In genomic region chr17:23829064-23829619, GRCm38 (mm10) we compare ENCODE assay signal across 8 mouse cellular contexts. TPM values are rescaled to one million over a fixed set of nuclear protein-coding genes. Genes with fewer than 3 reads are reported as not detected.
A peak's percentile ranks its signal among the peaks of the same experiment; 100 is the strongest.
DNase-seq lines count a peak whose midpoint lies in the region; ATAC-seq and TF ChIP-seq lines count a peak whose summit lies in the region.

Gene Elob (minus strand): TSS chr17:23829136.

- peak within 1 kb of the TSS; percentile 71 for H3K9ac ChIP-seq in heart, embryonic 11.5 days (ENCODE audit: low read depth, low read length)
- H3K9ac ChIP-seq in kidney, embryonic 16.5 days (replicated peaks; ENCODE audit: low read length), result peak within 1 kb of the TSS; percentile 87
- H3K9ac ChIP-seq in liver, adult 2 months (ENCODE audit: low read depth, low read length), result peak within 1 kb of the TSS; percentile 67

- peak within 1 kb of the TSS; percentile 84 for H3K4me2 ChIP-seq in heart, embryonic 11.5 days
- peak within 1 kb of the TSS; percentile 86 for H3K4me2 ChIP-seq in kidney, embryonic 16.5 days (replicated peaks; ENCODE audit: low read depth, low read length)
- H3K4me2 ChIP-seq in myocyte (ENCODE audit: low read depth), result peak within 1 kb of the TSS; percentile 87

- peak; percentile 78 for TF ChIP-seq CTCF in liver, adult 2 months (IDR thresholded peaks at IDR 0.05; ENCODE audit: low read depth, low read length)

- H3K27ac ChIP-seq in heart, embryonic 11.5 days (ENCODE audit: low read depth, low read length), result peak within 1 kb of the TSS; percentile 78
- H3K27ac ChIP-seq in kidney, embryonic 16.5 days (ENCODE audit: low read length), result peak within 1 kb of the TSS; percentile 97
- peak within 1 kb of the TSS; percentile 73 for H3K27ac ChIP-seq in liver, adult 2 months (replicated peaks; ENCODE audit: insufficient read depth, low read depth, low read length)

- ATAC-seq in heart, embryonic 11.5 days (replicated peaks; ENCODE audit: insufficient number of reproducible peaks, low FRiP score, low TSS enrichment), result peak; percentile 91
- peak; percentile 93 for ATAC-seq in kidney, embryonic 16.5 days (ENCODE audit: low FRiP score, low TSS enrichment)

- no peak for TF ChIP-seq POLR2A in liver, adult 2 months (IDR thresholded peaks at IDR 0.05; ENCODE audit: extremely low read depth, insufficient read depth, low read length)
- TF ChIP-seq POLR2A in myocyte (IDR thresholded peaks at IDR 0.05; ENCODE audit: insufficient read length, low read depth), result peak; percentile 51

- H3K79me2 ChIP-seq in liver, adult 2 months (ENCODE audit: control insufficient read depth, insufficient read depth, low read length), result peaks cover 3% of the 10 kb centered on the region; the same call in 1 of the 2 replicates
- H3K79me2 ChIP-seq in myocyte (ENCODE audit: control insufficient read depth, insufficient read depth), result peaks cover 28% of the 10 kb centered on the region

- peaks cover 22% of the 10 kb centered on the region for H3K4me1 ChIP-seq in erythroblast, embryonic 14.5 days (ENCODE audit: control insufficient read depth)
- H3K4me1 ChIP-seq in heart, embryonic 11.5 days (ENCODE audit: control insufficient read depth, insufficient read depth, low read length), result peaks cover 6% of the 10 kb centered on the region
- peaks cover 11% of the 10 kb centered on the region for H3K4me1 ChIP-seq in kidney, embryonic 16.5 days (ENCODE audit: insufficient read depth, low read length)
- peaks cover 8% of the 10 kb centered on the region; the same call in 1 of the 2 replicates for H3K4me1 ChIP-seq in liver, adult 2 months (ENCODE audit: control insufficient read depth, insufficient read depth, low read length)

- H3ac ChIP-seq in myocyte (ENCODE audit: control insufficient read depth, insufficient read length), result peak within 1 kb of the TSS; percentile 72

- 2% methylated on average over 24 of the region's 42 CpGs for WGBS in heart, embryonic 11.5 days (ENCODE audit: insufficient replicate concordance)
- under 1% methylated on average over 38 of the region's 42 CpGs for WGBS in kidney, embryonic 16.5 days
- WGBS in liver, adult 2 months, result under 1% methylated on average over 18 of the region's 42 CpGs

- peaks cover 35% of the 10 kb centered on the region for H3K27me3 ChIP-seq in erythroblast, embryonic 14.5 days (ENCODE audit: control insufficient read depth)
- H3K27me3 ChIP-seq in heart, embryonic 11.5 days (ENCODE audit: control insufficient read depth, insufficient read depth, low read length), result peaks cover 13% of the 10 kb centered on the region
- 0 out of 2 replicates have a peak, but pooled peaks cover 4% of the 10 kb centered on the region for H3K27me3 ChIP-seq in kidney, embryonic 16.5 days (ENCODE audit: insufficient read depth, low read length)
- H3K27me3 ChIP-seq in liver, adult 2 months (ENCODE audit: control insufficient read depth, insufficient read depth, low read length), result no peaks in the 10 kb centered on the region
- H3K27me3 ChIP-seq in myocyte (ENCODE audit: control insufficient read depth, insufficient read depth, insufficient read length), result no peaks in the 10 kb centered on the region
- H3K27me3 ChIP-seq in splenic B cell, adult 2 months (ENCODE audit: control insufficient read depth, insufficient read depth, low read length, poor library complexity, severe bottlenecking), result no peaks in the 10 kb centered on the region

- H3K9me3 ChIP-seq in erythroblast, embryonic 14.5 days (ENCODE audit: control insufficient read depth, low read length), result peaks cover 10% of the 10 kb centered on the region
- H3K9me3 ChIP-seq in heart, embryonic 11.5 days (replicated peaks; ENCODE audit: control insufficient read depth, low read length), result 0 out of 2 replicates have a peak, but pooled peaks cover 2% of the 10 kb centered on the region
- no peaks in the 10 kb centered on the region for H3K9me3 ChIP-seq in kidney, embryonic 16.5 days (ENCODE audit: low read length)

- DNase-seq in B cell, adult 2 months, result peak; percentile 84 to 86
- peak; percentile 96 for DNase-seq in brain, adult 2 months (ENCODE audit: low read depth, low spot score)
- DNase-seq in liver, adult 2 months (ENCODE audit: extremely low read depth, low read depth, low spot score), result peak; percentile 69
- DNase-seq in splenic B cell, adult 2 months (ENCODE audit: low read depth, low spot score), result peak; percentile 93

- peak within 1 kb of the TSS; percentile 86 for H3K4me3 ChIP-seq in erythroblast, embryonic 14.5 days (replicated peaks)
- peak within 1 kb of the TSS; percentile 51 for H3K4me3 ChIP-seq in heart, embryonic 11.5 days (ENCODE audit: low read depth, low read length)
- H3K4me3 ChIP-seq in kidney, embryonic 16.5 days (ENCODE audit: low read length), result peak within 1 kb of the TSS; percentile 90
- H3K4me3 ChIP-seq in liver, adult 2 months (ENCODE audit: insufficient read depth, low read depth, low read length), result peak within 1 kb of the TSS; percentile 71
- H3K4me3 ChIP-seq in myocyte, result peak within 1 kb of the TSS; percentile 77

- H3K36me3 ChIP-seq in erythroblast, embryonic 14.5 days (ENCODE audit: control insufficient read depth), result peaks cover 35% of the 10 kb centered on the region
- H3K36me3 ChIP-seq in heart, embryonic 11.5 days (ENCODE audit: control insufficient read depth, insufficient read depth, low read length), result peaks cover 17% of the 10 kb centered on the region
- peaks cover 31% of the 10 kb centered on the region for H3K36me3 ChIP-seq in kidney, embryonic 16.5 days (ENCODE audit: insufficient read depth, low read length)
- H3K36me3 ChIP-seq in liver, adult 2 months (ENCODE audit: control insufficient read depth, insufficient read depth, low read length), result peaks cover 22% of the 10 kb centered on the region
- H3K36me3 ChIP-seq in myocyte (ENCODE audit: control insufficient read depth, insufficient read depth), result peaks cover 23% of the 10 kb centered on the region
- peaks cover 6% of the 10 kb centered on the region; the same call in 1 of the 2 replicates for H3K36me3 ChIP-seq in splenic B cell, adult 2 months (ENCODE audit: control insufficient read depth, insufficient read depth, low read length, poor library complexity, severe bottlenecking)

TF ChIP-seq in myocyte, 11 proteins besides CTCF, POLR2A, EP300 and RAD21:
- no peak for TF ChIP-seq SRF (IDR thresholded peaks at IDR 0.05; ENCODE audit: control insufficient read depth, insufficient read length, low read depth)
TF ChIP-seq in myocyte: peak in this region for 0.

RNA-seq across cellular contexts. Expression of gene Elob, which starts in this region (rescaled TPM):
- 109 and 150 TPM in 2 replicates for polyA plus RNA-seq in erythroblast, embryonic 14.5 days (2012)
- polyA plus RNA-seq in heart, embryonic 11.5 days (2014; fragmentation: Nextera tagmentation; extraction: Ambion mirVana), result 929 and 1,004 TPM in 2 replicates
- 954 and 966 TPM in 2 replicates for polyA plus RNA-seq in kidney, embryonic 16.5 days (2015; fragmentation: Nextera tagmentation; extraction: Ambion mirVana)
- total RNA-seq in liver, adult 2 months (2014; rRNA removed), result 153 and 187 TPM in 2 replicates
- 276 and 336 TPM in 2 replicates for polyA plus RNA-seq in liver, adult 2 months (2012; rRNA removed)
- 986 TPM for polyA plus RNA-seq in myocyte (2012; fragmentation: generic; extraction: Trizol)

Comparison
In these comparisons a context has a peak if more than half of its experiments do, and no peak if none do; other contexts are left out.
1. Peak in every context shown above with its lines: DNase-seq, ATAC-seq, H3K4me3 ChIP-seq and H3K27ac ChIP-seq.